Mouse (Mus musculus): ENCODE measurements around the gene Speg.

GRCm38 (mm10) chr1:75338091-75338694, 36.9 kb upstream of the Speg start:
- no peak for TF ChIP-seq POLR2A (IDR thresholded peaks at IDR 0.05; ENCODE audit: borderline replicate concordance, extremely low read depth, low read depth, low read length)
- no peak for TF ChIP-seq CTCF (IDR thresholded peaks at IDR 0.05; ENCODE audit: insufficient read depth, low read length)
